Mouse (Mus musculus) kidney, postnatal 0 days (tissue): ENCODE data around the gene Hrct1. TPM values are rescaled to one million over a fixed set of nuclear protein-coding genes. Genes with fewer than 3 reads are reported as not detected.

Experiments
- ATAC-seq: fragments of 200-750 bp; cut with Nextera tagmentation; replicated peaks from 2 replicates; pipeline ENCODE4 v1.8.0; 2017; ENCODE audit warnings: low read depth, moderate number of reproducible peaks, moderate TSS enrichment, moderate library complexity; ENCODE audit not compliant: low FRiP score
- DNase-seq: peaks from one replicate; pipeline ENCODE4 v3.0.0-alpha.2; 2016; ENCODE audit warnings: low spot score
- H3K27ac ChIP-seq: fragments of 300-500 bp; sonication (generic); 2 replicates; pipeline ENCODE4 v1.5.1; 2014; ENCODE audit warnings: mild to moderate bottlenecking
- H3K27me3 ChIP-seq: fragments of 300-500 bp; sonication (generic); 2 replicates; pipeline ENCODE4 v1.6.1; 2014; ENCODE audit warnings: low read length, mixed read lengths; ENCODE audit not compliant: insufficient read depth
- H3K36me3 ChIP-seq: fragments of 300-500 bp; sonication (generic); 2 replicates; pipeline ENCODE4 v1.6.1; 2014; ENCODE audit warnings: low read length, mixed read lengths; ENCODE audit not compliant: insufficient read depth
- H3K4me1 ChIP-seq: fragments of 300-500 bp; sonication (generic); replicated peaks from 2 replicates; pipeline ENCODE4 v1.6.1; 2014; ENCODE audit warnings: antibody characterized with exemption, low read length, mixed read lengths; ENCODE audit not compliant: insufficient read depth
- H3K4me2 ChIP-seq: fragments of 300-500 bp; sonication (generic); 2 replicates; pipeline ENCODE4 v1.6.1; 2014; ENCODE audit warnings: mild to moderate bottlenecking, low read length, moderate library complexity, mixed read lengths
- H3K4me3 ChIP-seq: fragments of 300-500 bp; sonication (generic); replicated peaks from 2 replicates; pipeline ENCODE4 v1.5.1; 2014; ENCODE audit warnings: low read depth, low read length
- H3K9ac ChIP-seq: fragments of 300-500 bp; sonication (generic); 2 replicates; pipeline ENCODE4 v1.6.1; 2014; ENCODE audit warnings: low read depth, low read length
- H3K9me3 ChIP-seq: fragments of 300-500 bp; sonication (generic); replicated peaks from 2 replicates; pipeline ENCODE4 v1.6.1; 2016; ENCODE audit warnings: low read length, inconsistent platforms, mixed read lengths
- CTCF ChIP-seq: IDR thresholded peaks from 2 replicates; pipeline ENCODE4 v1.5.1; 2016; ENCODE audit warnings: antibody characterized with exemption, low read depth, mild to moderate bottlenecking, moderate library complexity
- WGBS: fragments of 180-500 bp; shearing (Covaris S2); extraction: QIAGEN DNeasy Blood & Tissue Kit; methylation state at CpG from one replicate; pipeline ENCODE4 v1.1.7; 2014; 5-methylcytosine and 5-hydroxymethylcytosine counted together
- polyA plus RNA-seq: library from polyadenylated mRNA; unstranded; fragments of >200 nt; fragmentation: Nextera tagmentation; extraction: Ambion mirVana; gene quantifications from 2 replicates; pipeline ENCODE4 v1.2.1, GENCODE M21; 2015

Gene Hrct1
- polyA plus RNA-seq = 2.7 and 3.2 TPM in 2 replicates

DNA sequence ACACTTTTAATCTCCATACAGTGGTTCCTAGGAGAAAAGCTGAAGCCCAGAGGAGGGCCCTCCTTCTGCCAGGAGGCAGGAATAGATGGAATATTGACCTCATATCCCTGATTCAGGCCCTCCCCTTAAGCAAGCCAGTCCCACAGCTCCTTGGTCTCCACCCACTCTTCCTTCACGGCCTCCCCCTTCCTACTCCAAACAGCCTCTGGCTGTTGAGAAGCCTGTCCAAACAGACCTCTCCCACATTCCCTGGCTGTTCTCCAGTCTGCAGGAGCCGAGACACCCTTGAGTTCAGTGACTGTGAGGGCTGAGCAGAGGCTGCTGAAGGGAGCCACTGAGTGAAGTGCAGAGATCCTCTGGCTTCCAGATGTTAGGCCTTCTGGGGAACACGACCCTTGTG, at the start of gene Hrct1:
TSS of gene Hrct1 (plus strand) at position 194 of the 400 bp plus-strand sequence.
- DNase-seq (peak; percentile 93), ATAC-seq (peak; percentile 63)
- H3K27ac ChIP-seq = peak within 1 kb of the TSS; percentile 95
- peaks cover 32% of the 10 kb centered on the region for H3K4me1 ChIP-seq
- H3K9me3 ChIP-seq = no peaks in the 10 kb centered on the region
- no peak within 1 kb of the TSS for H3K4me2 ChIP-seq
- 19% methylated on average over 3 of the region's 3 CpGs for WGBS
- no peaks in the 10 kb centered on the region for H3K27me3 ChIP-seq
- TF ChIP-seq CTCF = no peak
- no peaks in the 10 kb centered on the region for H3K36me3 ChIP-seq
- H3K9ac ChIP-seq = no peak within 1 kb of the TSS
- H3K4me3 ChIP-seq = no peak within 1 kb of the TSS

DNA sequence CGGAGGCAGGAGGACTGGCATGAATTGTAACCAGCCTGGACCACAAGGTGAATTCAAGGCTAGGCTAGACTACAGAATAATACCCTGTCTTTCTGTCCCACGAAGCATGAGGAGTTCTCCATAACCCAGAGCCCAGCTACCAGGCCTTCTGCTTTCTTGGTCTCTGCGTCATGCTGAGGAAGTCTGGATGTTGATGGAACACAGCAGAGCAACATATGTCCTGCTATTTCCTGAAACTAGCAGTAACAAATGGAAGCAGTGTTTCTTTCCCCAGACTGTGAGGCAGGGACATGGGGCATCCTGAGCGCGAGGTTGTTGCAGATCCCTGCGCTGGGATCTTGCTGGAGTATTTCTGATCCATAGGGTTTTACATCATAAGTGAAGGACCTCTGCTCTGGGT, 48.4 kb upstream of the Hrct1 start:
- Histone ChIP-seq H3K4me2 (no peak overlapping the region), H3K27me3 (no peaks in the 10 kb centered on the region), H3K9ac (no peak overlapping the region), H3K9me3 (no peaks in the 10 kb centered on the region), H3K4me1 (no peaks in the 10 kb centered on the region), H3K27ac (no peak overlapping the region), H3K36me3 (0 out of 2 replicates have a peak, but pooled peaks cover 9% of the 10 kb centered on the region), H3K4me3 (no peak overlapping the region)
- ATAC-seq (no peak), DNase-seq (no peak)
- TF ChIP-seq CTCF = no peak
- 90% methylated on average over 6 of the region's 6 CpGs for WGBS

DNA sequence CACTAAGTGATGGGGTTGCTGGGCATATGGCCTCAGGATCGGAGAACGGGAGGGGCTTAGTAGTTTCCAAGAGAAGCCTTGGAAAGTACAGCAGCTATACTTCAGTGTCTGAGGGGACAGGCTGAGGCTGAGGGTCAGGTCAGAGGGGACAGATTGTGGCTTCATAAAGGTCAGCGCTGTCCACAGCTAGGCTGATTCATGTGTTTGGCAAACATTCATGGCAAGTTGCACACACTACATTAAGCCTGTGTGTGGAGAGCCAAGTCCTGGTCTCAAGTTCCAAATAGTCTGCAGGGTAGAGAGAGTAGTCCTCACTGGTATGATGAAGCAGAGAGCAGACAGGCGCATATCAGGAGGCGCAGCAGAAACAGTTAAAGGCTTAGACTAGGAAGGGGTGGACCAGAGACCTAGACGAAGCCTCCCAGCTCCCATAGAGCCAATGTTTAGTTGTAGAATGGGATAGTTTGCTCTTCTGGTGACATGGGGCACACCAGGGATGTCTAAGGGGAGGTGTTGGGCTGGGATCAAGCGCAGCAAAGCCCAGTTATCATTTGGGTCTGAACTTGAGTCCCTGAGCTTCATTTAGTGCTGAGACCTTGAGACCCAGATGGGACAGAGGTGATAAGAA, 47.5 kb upstream of the Hrct1 start:
- H3K4me3 ChIP-seq = no peak overlapping the region
- H3K9ac ChIP-seq = no peak overlapping the region
- H3K4me1 ChIP-seq = no peaks in the 10 kb centered on the region
- no peak for TF ChIP-seq CTCF
- no peaks in the 10 kb centered on the region for H3K9me3 ChIP-seq
- H3K27me3 ChIP-seq = no peaks in the 10 kb centered on the region
- H3K27ac ChIP-seq = no peak overlapping the region
- H3K4me2 ChIP-seq = no peak overlapping the region
- DNase-seq (peak; percentile 29), ATAC-seq (no peak)
- 0 out of 2 replicates have a peak, but pooled peaks cover 7% of the 10 kb centered on the region for H3K36me3 ChIP-seq
- WGBS = 83% methylated on average over 7 of the region's 7 CpGs

DNA sequence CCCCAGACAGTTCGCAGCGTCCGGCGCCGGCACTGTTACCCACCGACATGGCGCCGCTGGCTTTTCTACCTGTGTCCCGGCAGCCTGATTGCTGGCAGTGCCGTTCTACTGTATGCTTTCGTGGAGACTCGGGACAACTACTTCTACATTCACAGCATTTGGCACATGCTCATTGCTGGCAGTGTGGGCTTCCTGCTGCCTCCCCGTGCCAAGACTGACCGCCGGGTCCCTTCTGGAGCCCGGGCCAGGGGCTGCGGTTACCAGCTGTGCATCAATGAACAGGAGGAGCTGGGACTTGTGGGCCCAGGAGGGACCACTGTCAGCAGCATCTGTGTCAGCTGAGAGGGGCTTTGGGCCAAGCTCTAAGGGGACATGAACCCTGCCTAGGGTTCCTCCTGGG, 37.0 kb upstream of the Hrct1 start:
- Histone ChIP-seq H3K9ac (no peak overlapping the region), H3K4me3 (no peak overlapping the region), H3K9me3 (no peaks in the 10 kb centered on the region), H3K27me3 (no peaks in the 10 kb centered on the region), H3K4me2 (no peak overlapping the region), H3K36me3 (no peaks in the 10 kb centered on the region), H3K27ac (no peak overlapping the region), H3K4me1 (no peaks in the 10 kb centered on the region)
- ATAC-seq (no peak), DNase-seq (no peak)
- TF ChIP-seq CTCF = no peak
- 95% methylated on average over 17 of the region's 17 CpGs for WGBS

DNA sequence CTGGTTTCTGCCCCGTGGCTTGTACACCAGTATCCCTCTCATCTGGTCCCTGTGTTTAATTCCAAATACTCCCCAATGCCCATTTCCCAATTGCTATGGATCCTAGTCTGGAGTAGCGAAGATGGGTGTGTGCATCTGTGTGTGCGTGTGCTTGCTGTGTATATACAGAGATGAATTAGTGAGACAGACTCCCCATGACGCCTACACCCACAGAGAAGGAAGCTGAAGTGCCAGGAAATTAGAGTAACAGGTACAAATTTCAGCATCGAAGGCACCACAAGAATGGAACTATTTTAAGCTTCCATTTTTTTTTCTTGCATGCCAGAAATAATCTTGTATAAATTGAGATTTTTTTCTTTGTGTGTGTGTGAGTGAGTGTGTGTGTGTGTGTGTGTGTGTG, 36.0 kb upstream of the Hrct1 start:
- H3K27ac ChIP-seq = no peak overlapping the region
- no peak for DNase-seq
- TF ChIP-seq CTCF = no peak
- 79% methylated on average over 5 of the region's 5 CpGs for WGBS
- H3K9me3 ChIP-seq = no peaks in the 10 kb centered on the region
- no peak overlapping the region for H3K9ac ChIP-seq
- no peaks in the 10 kb centered on the region for H3K4me1 ChIP-seq
- H3K4me2 ChIP-seq = no peak overlapping the region
- no peaks in the 10 kb centered on the region for H3K36me3 ChIP-seq
- H3K4me3 ChIP-seq = no peak overlapping the region
- H3K27me3 ChIP-seq = no peaks in the 10 kb centered on the region
- no peak for ATAC-seq

DNA sequence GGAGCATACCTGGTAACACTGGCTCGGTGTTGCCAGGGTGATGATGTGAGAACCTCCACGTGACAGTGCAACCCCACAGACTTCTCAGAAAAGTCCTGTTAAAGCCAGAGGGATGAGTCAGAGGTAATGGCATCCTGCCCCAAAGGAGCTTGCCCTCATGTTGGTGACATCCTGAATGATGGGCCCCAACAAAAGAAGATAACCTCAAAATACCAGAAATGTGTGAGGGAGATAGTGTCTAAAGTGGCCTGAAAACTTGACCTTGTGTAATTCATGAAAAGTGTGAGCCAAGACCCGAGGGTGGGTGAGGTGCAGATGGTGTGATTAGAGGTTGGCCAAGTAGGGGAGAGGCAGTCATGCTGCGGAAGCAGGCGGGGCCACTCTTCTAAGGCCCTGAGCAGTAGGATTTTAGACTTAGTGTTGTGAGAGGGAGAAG, 33.2 kb upstream of the Hrct1 start:
- ATAC-seq (no peak; the same call in 1 of the 2 replicates), DNase-seq (no peak)
- Histone ChIP-seq H3K9ac (no peak overlapping the region), H3K4me2 (no peak overlapping the region), H3K27me3 (no peaks in the 10 kb centered on the region), H3K36me3 (no peaks in the 10 kb centered on the region), H3K4me1 (no peaks in the 10 kb centered on the region), H3K27ac (no peak overlapping the region), H3K9me3 (no peaks in the 10 kb centered on the region), H3K4me3 (no peak overlapping the region)
- WGBS = 68% methylated on average over 5 of the region's 5 CpGs
- TF ChIP-seq CTCF = no peak
